Mouse (Mus musculus) adrenal gland, adult 8-10 months (tissue): ENCODE measurements around the gene Fbp2. TPM values are rescaled to one million over a fixed set of nuclear protein-coding genes. Genes with fewer than 3 reads are reported as not detected.

Experiments
- DNase-seq: peaks from one replicate; pipeline ENCODE4 v3.0.0; 2022
- total RNA-seq, 4 experiments: library from RNA; stranded (reverse); gene quantifications; 2 replicates each; pipeline ENCODE4 v1.2.4; 2022

Gene Fbp2
- 1 to 10 TPM in 3 of 4 experiments, not detected in 1; 1.6 to 2.1 (median 1.9) TPM for total RNA-seq

- DNase-seq: no peak
Measured at GRCm38 (mm10) chr13:62857941-62858915, at the start of gene Fbp2. Fbp2 (minus strand) TSS chr13:62858422.

GRCm38 (mm10) chr13:62907527-62908162 lies 49.4 kb upstream of the Fbp2 start:
- DNase-seq: no peak

- DNase-seq: no peak
Measured at GRCm38 (mm10) chr13:62901139-62901538, 42.9 kb upstream of the Fbp2 start.

- DNase-seq: no peak
Measured at GRCm38 (mm10) chr13:62897927-62898646, 39.9 kb upstream of the Fbp2 start.

- no peak for DNase-seq
Measured at GRCm38 (mm10) chr13:62893044-62893842, 35.0 kb upstream of the Fbp2 start.

GRCm38 (mm10) chr13:62889311-62889710 lies 31.1 kb upstream of the Fbp2 start:
- DNase-seq: no peak

GRCm38 (mm10) chr13:62887712-62888441 lies 29.7 kb upstream of the Fbp2 start, which contains the start of gene Fbp1:
Fbp1 (minus strand) TSS chr13:62888282.
- DNase-seq: no peak

GRCm38 (mm10) chr13:62884536-62884935 lies 26.3 kb upstream of the Fbp2 start:
- DNase-seq: no peak

GRCm38 (mm10) chr13:62883925-62884324 lies 25.7 kb upstream of the Fbp2 start:
- no peak for DNase-seq

GRCm38 (mm10) chr13:62883436-62883835 lies 25.2 kb upstream of the Fbp2 start:
- no peak for DNase-seq

- no peak for DNase-seq
Measured at GRCm38 (mm10) chr13:62882856-62883255, 24.6 kb upstream of the Fbp2 start.

- no peak for DNase-seq
Measured at GRCm38 (mm10) chr13:62881336-62881735, 23.1 kb upstream of the Fbp2 start.

GRCm38 (mm10) chr13:62879831-62880615 lies 21.8 kb upstream of the Fbp2 start:
- no peak for DNase-seq

GRCm38 (mm10) chr13:62879411-62879810 lies 21.2 kb upstream of the Fbp2 start:
- DNase-seq: no peak

- no peak for DNase-seq
Measured at GRCm38 (mm10) chr13:62877247-62877646, 19.0 kb upstream of the Fbp2 start.

- no peak for DNase-seq
Measured at GRCm38 (mm10) chr13:62876111-62876510, 17.9 kb upstream of the Fbp2 start.

- no peak for DNase-seq
Measured at GRCm38 (mm10) chr13:62872252-62872651, 14.0 kb upstream of the Fbp2 start.

GRCm38 (mm10) chr13:62870605-62871004 lies 12.4 kb upstream of the Fbp2 start:
- DNase-seq: no peak

- no peak for DNase-seq
Measured at GRCm38 (mm10) chr13:62866817-62867216, 8.6 kb upstream of the Fbp2 start.

GRCm38 (mm10) chr13:62865651-62866315 lies 7.6 kb upstream of the Fbp2 start:
- DNase-seq: no peak
